Mouse (Mus musculus) cerebellum, postnatal 14 days (tissue): ENCODE results near the gene Zfr2.

Source experiments
- DNase-seq, 2 experiments: peaks; one replicate each; pipeline ENCODE4 v3.0.0; 2021; ENCODE audit warnings: mixed read lengths in 2 of 2

Gene Zfr2

GRCm38 (mm10) chr10:81249442-81249841, 16.5 kb downstream of the Zfr2 start:
- no peak for DNase-seq

- DNase-seq, result peak; percentile 85 to 87
Observed at GRCm38 (mm10) chr10:81252424-81253419, 19.8 kb downstream of the Zfr2 start, which contains the start of gene Matk. Gene Matk, plus strand, starts transcription at chr10:81252935.

- DNase-seq, result no peak
Observed at GRCm38 (mm10) chr10:81254886-81255285, 21.9 kb downstream of the Zfr2 start.

GRCm38 (mm10) chr10:81257158-81258039, 24.4 kb downstream of the Zfr2 start:
- DNase-seq, result peak; percentile 55 to 60

GRCm38 (mm10) chr10:81259225-81259884, 26.4 kb downstream of the Zfr2 start:
- peak in 1 of 2 experiments; percentile 57 for DNase-seq

- no peak for DNase-seq
Observed at GRCm38 (mm10) chr10:81261025-81261424, 28.1 kb downstream of the Zfr2 start.

GRCm38 (mm10) chr10:81265540-81265939, 32.6 kb downstream of the Zfr2 start:
- DNase-seq, result no peak

- DNase-seq, result peak; percentile 96 to 97
Observed at GRCm38 (mm10) chr10:81266211-81267105, 33.5 kb downstream of the Zfr2 start, which contains the start of the genes Mrpl54 and Apba3. Gene Mrpl54, minus strand, starts transcription at chr10:81266934. Gene Apba3, plus strand, starts transcription at chr10:81266960.

- peak; percentile 84 to 87 for DNase-seq
Observed at GRCm38 (mm10) chr10:81268056-81268455, 35.1 kb downstream of the Zfr2 start.

- no peak for DNase-seq
Observed at GRCm38 (mm10) chr10:81268643-81269412, 35.9 kb downstream of the Zfr2 start.

GRCm38 (mm10) chr10:81272356-81272755, 39.4 kb downstream of the Zfr2 start:
- DNase-seq, result no peak

- DNase-seq, result no peak
Observed at GRCm38 (mm10) chr10:81273842-81274241, 40.9 kb downstream of the Zfr2 start.

GRCm38 (mm10) chr10:81277676-81278075, 44.7 kb downstream of the Zfr2 start:
- peak; percentile 70 to 90 for DNase-seq

GRCm38 (mm10) chr10:81279496-81279895, 46.5 kb downstream of the Zfr2 start:
- no peak for DNase-seq

GRCm38 (mm10) chr10:81284189-81284588, 51.2 kb downstream of the Zfr2 start:
- no peak for DNase-seq

- no peak for DNase-seq
Observed at GRCm38 (mm10) chr10:81284719-81285118, 51.8 kb downstream of the Zfr2 start.

- DNase-seq, result peak; percentile 94 to 95
Observed at GRCm38 (mm10) chr10:81285694-81286450, 52.9 kb downstream of the Zfr2 start.

GRCm38 (mm10) chr10:81286586-81286985, 53.6 kb downstream of the Zfr2 start:
- no peak for DNase-seq

GRCm38 (mm10) chr10:81287513-81288157, 54.7 kb downstream of the Zfr2 start:
- peak; percentile 56 to 88 for DNase-seq
